In the genomic region with DNA sequence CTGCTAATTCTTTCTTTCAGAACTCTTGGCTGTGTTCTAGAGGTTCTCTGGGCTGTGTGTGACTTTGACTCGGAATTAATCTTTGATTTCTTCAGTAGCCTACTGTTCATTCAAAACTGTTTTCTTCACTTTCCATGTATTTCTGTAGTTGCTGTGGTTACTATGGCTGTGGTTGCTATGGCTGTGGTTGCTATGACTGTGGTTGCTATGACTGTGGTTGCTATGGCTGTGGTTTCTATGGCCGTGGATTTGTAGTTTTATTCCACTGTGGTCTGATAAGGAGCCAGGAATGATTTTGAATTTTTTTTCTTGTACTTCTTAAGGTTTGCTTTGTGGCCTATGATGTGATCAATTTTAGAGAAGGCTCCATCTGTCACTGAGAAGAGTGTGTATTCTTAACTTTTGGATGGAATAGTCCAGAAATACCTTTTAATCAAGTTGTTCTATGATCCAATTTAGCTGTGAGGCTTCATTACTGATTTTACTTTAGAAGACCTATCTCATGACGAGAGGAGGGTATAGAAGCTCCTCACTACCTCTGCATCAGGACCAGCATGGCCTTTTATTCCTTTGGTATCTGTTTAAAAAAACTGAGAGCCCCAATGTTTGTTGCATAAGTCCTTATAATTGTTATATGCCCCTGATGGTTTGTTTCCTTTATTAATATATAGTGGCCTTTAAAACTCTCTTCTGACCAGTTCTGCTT, we compare ENCODE assay signal across 9 mouse cellular contexts. TPM values are rescaled to one million over a fixed set of nuclear protein-coding genes. Genes with fewer than 3 reads are reported as not detected.
DNase-seq lines count a peak whose midpoint lies in the region; ATAC-seq and TF ChIP-seq lines count a peak whose summit lies in the region.
"Had no signal": no experiment of that assay in that cellular context is flagged by ENCODE, and none has a peak within 500 bp of the region (broad histone marks: within the 10 kb centered on the region; RNA-seq: fewer than 3 reads in every experiment).

No protein-coding gene starts in this region.

- H3K4me1 ChIP-seq in forebrain, embryonic 16.5 days (replicated peaks; ENCODE audit: control insufficient read depth, insufficient read depth, low read length): peaks cover 4% of the 10 kb centered on the region
- peaks cover 6% of the 10 kb centered on the region; the same call in 1 of the 2 replicates for H3K4me1 ChIP-seq in neural tube, embryonic 12.5 days
- H3K4me1 ChIP-seq in stomach, postnatal 0 days (replicated peaks; ENCODE audit: control insufficient read depth, insufficient read depth): no peaks in the 10 kb centered on the region

- no peaks in the 10 kb centered on the region for H3K36me3 ChIP-seq in forebrain, embryonic 16.5 days (ENCODE audit: control insufficient read depth, insufficient read depth)
- no peaks in the 10 kb centered on the region for H3K36me3 ChIP-seq in neural tube, embryonic 12.5 days
- H3K36me3 ChIP-seq in stomach, postnatal 0 days (ENCODE audit: control insufficient read depth, insufficient read depth, low read length): no peaks in the 10 kb centered on the region

- peak; percentile 98 for ATAC-seq in forebrain, embryonic 16.5 days
- ATAC-seq in neural tube, embryonic 12.5 days (ENCODE audit: low FRiP score, low read depth): peak; percentile 78
- ATAC-seq in stomach, postnatal 0 days (ENCODE audit: low FRiP score, low TSS enrichment): no peak

- no peaks in the 10 kb centered on the region for H3K27me3 ChIP-seq in forebrain, embryonic 16.5 days (replicated peaks; ENCODE audit: control insufficient read depth, insufficient read depth, low read length)
- no peaks in the 10 kb centered on the region for H3K27me3 ChIP-seq in neural tube, embryonic 12.5 days (replicated peaks)
- H3K27me3 ChIP-seq in stomach, postnatal 0 days (ENCODE audit: control insufficient read depth, insufficient read depth, low read length): no peaks in the 10 kb centered on the region

- H3K9me3 ChIP-seq in forebrain, embryonic 16.5 days (ENCODE audit: control insufficient read depth, low read length): no peaks in the 10 kb centered on the region
- H3K9me3 ChIP-seq in neural tube, embryonic 12.5 days: no peaks in the 10 kb centered on the region
- H3K9me3 ChIP-seq in stomach, postnatal 0 days (ENCODE audit: control insufficient read depth, low read length): no peaks in the 10 kb centered on the region

- H3K9ac ChIP-seq in forebrain, embryonic 16.5 days (replicated peaks; ENCODE audit: low read depth, low read length): no peak overlapping the region
- H3K9ac ChIP-seq in neural tube, embryonic 12.5 days: no peak overlapping the region
- no peak overlapping the region for H3K9ac ChIP-seq in stomach, postnatal 0 days (ENCODE audit: low read length)

- TF ChIP-seq CTCF in stomach, postnatal 0 days (IDR thresholded peaks at IDR 0.05; ENCODE audit: low read depth): no peak

- TF ChIP-seq EP300 in stomach, postnatal 0 days (optimal IDR thresholded peaks at IDR 0.05): no peak

- no peak overlapping the region for H3K4me2 ChIP-seq in forebrain, embryonic 16.5 days (ENCODE audit: low read length)
- no peak overlapping the region for H3K4me2 ChIP-seq in neural tube, embryonic 12.5 days (replicated peaks)
- H3K4me2 ChIP-seq in stomach, postnatal 0 days (replicated peaks; ENCODE audit: low read depth): no peak overlapping the region

- DNase-seq in embryo, embryonic 10 days (ENCODE audit: low spot score): peak; percentile 41
- DNase-seq in layer of hippocampus, postnatal 10 days (ENCODE audit: low spot score in 2 of 2): peak; percentile 22 to 27
- no peak for DNase-seq in adrenal gland, postnatal 36 days
- DNase-seq in stomach, postnatal 0 days (ENCODE audit: low spot score): no peak
- no peak for DNase-seq in thymus, postnatal 14 days
- no peak for DNase-seq in urinary bladder, postnatal 14 days (ENCODE audit: low spot score)

- peak overlapping the region; percentile 72 for H3K27ac ChIP-seq in forebrain, embryonic 16.5 days (ENCODE audit: low read length)
- no peak overlapping the region for H3K27ac ChIP-seq in neural tube, embryonic 12.5 days
- H3K27ac ChIP-seq in stomach, postnatal 0 days (replicated peaks): no peak overlapping the region
- H3K27ac ChIP-seq: kidney, postnatal 0 days had no signal

- WGBS in forebrain, embryonic 16.5 days: 22% methylated on average over 3 of the region's 3 CpGs
- WGBS in neural tube, embryonic 12.5 days: 42% methylated on average over 3 of the region's 3 CpGs
- WGBS in stomach, postnatal 0 days: 44% methylated on average over 3 of the region's 3 CpGs

- H3K4me3 ChIP-seq in forebrain, embryonic 16.5 days (replicated peaks; ENCODE audit: low read length): no peak overlapping the region
- no peak overlapping the region for H3K4me3 ChIP-seq in neural tube, embryonic 12.5 days
- H3K4me3 ChIP-seq in stomach, postnatal 0 days (ENCODE audit: low read depth, low read length): no peak overlapping the region

RNA-seq across cellular contexts. Expression of gene Dhrs2, which starts 16.6 kb away (rescaled TPM):
- 0.26 TPM in 1 of 2 replicates, not detected in the other for polyA plus RNA-seq in forebrain, embryonic 16.5 days (2015; fragmentation: Nextera tagmentation; extraction: Ambion mirVana)
- under 1 TPM in 1 of 2 experiments, not detected in 1; 0.38 TPM for total RNA-seq in layer of hippocampus, postnatal 10 days (2021)
- 0.15 and 0.51 TPM in 2 replicates for polyA plus RNA-seq in neural tube, embryonic 12.5 days (2016; fragmentation: Nextera tagmentation; extraction: Ambion mirVana)
- total RNA-seq in adrenal gland, postnatal 36 days (2021): not detected
- polyA plus RNA-seq in stomach, postnatal 0 days (2015; fragmentation: Nextera tagmentation; extraction: Ambion mirVana): 0.18 and 0.23 TPM in 2 replicates

Comparison
In these comparisons a context has a peak if more than half of its experiments do, and no peak if none do; other contexts are left out.
1. DNase-seq: peak in embryo, embryonic 10 days (single experiment) and layer of hippocampus, postnatal 10 days (2 of 2); none in adrenal gland, postnatal 36 days (0 of 2), stomach, postnatal 0 days (single experiment), thymus, postnatal 14 days (single experiment) and urinary bladder, postnatal 14 days (single experiment).